Mouse (Mus musculus) bone marrow macrophage, adult 2 months (primary cell): ENCODE data around the gene Eps8.

Experiments used
- CTCF ChIP-seq: IDR thresholded peaks from 2 replicates; pipeline ENCODE4 v1.5.1; 2012; ENCODE audit warnings: low read depth, mild to moderate bottlenecking, low read length, moderate library complexity
- POLR2A ChIP-seq: IDR thresholded peaks from 2 replicates; pipeline ENCODE4 v1.6.1; 2012; ENCODE audit warnings: mild to moderate bottlenecking, low read depth, low read length, borderline replicate concordance

- no peak for TF ChIP-seq POLR2A
- TF ChIP-seq CTCF: no peak
Observed at GRCm38 (mm10) chr6:137466256-137466655, 188.4 kb downstream of the Eps8 start.
